Mouse (Mus musculus) lung, postnatal 0 days (tissue): ENCODE results near the gene Gabbr2. TPM values are rescaled to one million over a fixed set of nuclear protein-coding genes. Genes with fewer than 3 reads are reported as not detected.

Experiments used
- ATAC-seq: fragments of 200-750 bp; cut with Nextera tagmentation; 2 replicates; pipeline ENCODE4 v1.8.0; 2017; ENCODE audit warnings: moderate library complexity
- DNase-seq: peaks from one replicate; pipeline ENCODE4 v3.0.0-alpha.2; 2016; ENCODE audit warnings: low spot score
- H3K27ac ChIP-seq: fragments of 300-500 bp; sonication (generic); 2 replicates; pipeline ENCODE4 v1.5.1; 2014; ENCODE audit warnings: antibody characterized with exemption, mild to moderate bottlenecking, low read length, mixed read lengths
- H3K27me3 ChIP-seq: fragments of 300-500 bp; sonication (generic); replicated peaks from 2 replicates; pipeline ENCODE4 v1.6.1; 2014; ENCODE audit warnings: low read length, mixed read lengths; ENCODE audit not compliant: insufficient read depth
- H3K36me3 ChIP-seq: fragments of 300-500 bp; sonication (generic); 2 replicates; pipeline ENCODE4 v1.6.1; 2014; ENCODE audit warnings: low read length, mixed read lengths; ENCODE audit not compliant: insufficient read depth
- H3K4me1 ChIP-seq: fragments of 300-500 bp; sonication (generic); 2 replicates; pipeline ENCODE4 v1.6.1; 2014; ENCODE audit warnings: antibody characterized with exemption, low read depth, low read length, mixed read lengths; ENCODE audit not compliant: insufficient read depth
- H3K4me2 ChIP-seq: fragments of 300-500 bp; sonication (generic); replicated peaks from 2 replicates; pipeline ENCODE4 v1.6.1; 2014; ENCODE audit warnings: low read depth, mild to moderate bottlenecking, low read length, moderate library complexity, mixed read lengths
- H3K4me3 ChIP-seq: fragments of 300-500 bp; sonication (generic); 2 replicates; pipeline ENCODE4 v1.5.1; 2014; ENCODE audit warnings: low read depth, low read length
- H3K9ac ChIP-seq: fragments of 300-500 bp; sonication (generic); replicated peaks from 2 replicates; pipeline ENCODE4 v1.6.1; 2014; ENCODE audit warnings: low read depth, mild to moderate bottlenecking
- H3K9me3 ChIP-seq: fragments of 300-500 bp; sonication (generic); 2 replicates; pipeline ENCODE4 v1.6.1; 2016; ENCODE audit warnings: low read length, mixed read lengths
- CTCF ChIP-seq: IDR thresholded peaks from 2 replicates; pipeline ENCODE4 v1.5.1; 2016; ENCODE audit warnings: antibody characterized with exemption, mild to moderate bottlenecking
- EP300 ChIP-seq: IDR thresholded peaks from 2 replicates; pipeline ENCODE4 v1.6.1; 2016; ENCODE audit warnings: antibody characterized with exemption, mild to moderate bottlenecking, control low read depth
- WGBS: fragments of 180-500 bp; shearing (Covaris S2); extraction: QIAGEN DNeasy Blood & Tissue Kit; methylation state at CpG from one replicate; pipeline ENCODE4 v1.1.7; 2014; 5-methylcytosine and 5-hydroxymethylcytosine counted together
- polyA plus RNA-seq: library from polyadenylated mRNA; unstranded; fragments of >200 nt; fragmentation: Nextera tagmentation; extraction: Ambion mirVana; gene quantifications from 2 replicates; pipeline ENCODE4 v1.2.1, GENCODE M21; 2015

Gene Gabbr2
- polyA plus RNA-seq, 1 experiment from 2014 or later, result not detected

- H3K4me2 ChIP-seq, result no peak overlapping the region
- H3K4me1 ChIP-seq, result no peaks in the 10 kb centered on the region
- ATAC-seq (no peak), DNase-seq (no peak)
- H3K27ac ChIP-seq, result no peak overlapping the region
- 70% methylated on average over 14 of the region's 14 CpGs for whole genome bisulfite sequencing
- no peaks in the 10 kb centered on the region for H3K9me3 ChIP-seq
- H3K36me3 ChIP-seq, result no peaks in the 10 kb centered on the region
- no peak overlapping the region for H3K9ac ChIP-seq
- no peaks in the 10 kb centered on the region for H3K27me3 ChIP-seq
- no peak for TF ChIP-seq CTCF
- TF ChIP-seq EP300, result no peak
- H3K4me3 ChIP-seq, result no peak overlapping the region
Measured at GRCm38 (mm10) chr4:46688213-46688832, 303.4 kb downstream of the Gabbr2 start.

DNA sequence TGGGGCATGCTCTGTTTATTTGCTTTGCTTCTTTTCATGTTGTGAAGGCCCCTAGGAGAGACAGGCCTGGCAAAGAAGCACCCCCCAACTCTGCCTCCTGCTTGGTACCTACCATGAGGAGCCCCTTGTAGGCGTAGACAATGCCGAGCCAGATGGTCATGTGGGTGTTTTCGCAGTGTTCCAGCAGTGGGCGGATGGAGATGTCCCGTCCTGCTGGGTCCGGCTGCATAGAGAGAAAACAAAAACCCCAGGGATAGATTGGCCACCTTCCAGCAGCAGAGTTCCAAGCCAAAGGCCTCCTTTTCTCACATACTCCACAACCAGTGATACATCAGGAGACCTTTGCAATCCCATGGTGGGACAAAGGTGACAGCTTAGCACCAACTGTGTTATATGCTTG lies 307.5 kb downstream of the Gabbr2 start:
- no peak for DNase-seq
- H3K4me1 ChIP-seq, result no peaks in the 10 kb centered on the region
- H3K27me3 ChIP-seq, result 0 out of 2 replicates have a peak, but pooled peaks cover 3% of the 10 kb centered on the region
- no peaks in the 10 kb centered on the region for H3K36me3 ChIP-seq
- WGBS, result 41% methylated on average over 6 of the region's 6 CpGs
- H3K9me3 ChIP-seq, result no peaks in the 10 kb centered on the region
- no peak for ATAC-seq
- H3K9ac ChIP-seq, result no peak overlapping the region
- no peak overlapping the region for H3K4me3 ChIP-seq
- H3K4me2 ChIP-seq, result no peak overlapping the region
- TF ChIP-seq EP300, result no peak
- no peak for TF ChIP-seq CTCF
- no peak overlapping the region for H3K27ac ChIP-seq

GRCm38 (mm10) chr4:46676646-46677045 lies 315.0 kb downstream of the Gabbr2 start:
- Histone ChIP-seq H3K9me3 (no peaks in the 10 kb centered on the region), H3K27me3 (0 out of 2 replicates have a peak, but pooled peaks cover 3% of the 10 kb centered on the region), H3K27ac (no peak overlapping the region), H3K4me1 (no peaks in the 10 kb centered on the region), H3K4me3 (no peak overlapping the region), H3K4me2 (no peak overlapping the region), H3K9ac (no peak overlapping the region), H3K36me3 (no peaks in the 10 kb centered on the region)
- no peak for ATAC-seq
- no peak for DNase-seq
- WGBS, result 61% methylated on average over 3 of the region's 3 CpGs
- TF ChIP-seq EP300 (no peak), CTCF (no peak)

GRCm38 (mm10) chr4:46675992-46676391 lies 315.7 kb downstream of the Gabbr2 start:
- ATAC-seq, result no peak
- Histone ChIP-seq H3K27ac (no peak overlapping the region), H3K9me3 (no peaks in the 10 kb centered on the region), H3K4me1 (no peaks in the 10 kb centered on the region), H3K4me2 (no peak overlapping the region), H3K27me3 (0 out of 2 replicates have a peak, but pooled peaks cover 1% of the 10 kb centered on the region), H3K36me3 (no peaks in the 10 kb centered on the region), H3K9ac (no peak overlapping the region), H3K4me3 (no peak overlapping the region)
- no peak for DNase-seq
- TF ChIP-seq EP300 (no peak), CTCF (no peak)
- 54% methylated on average over 4 of the region's 4 CpGs for WGBS

DNA sequence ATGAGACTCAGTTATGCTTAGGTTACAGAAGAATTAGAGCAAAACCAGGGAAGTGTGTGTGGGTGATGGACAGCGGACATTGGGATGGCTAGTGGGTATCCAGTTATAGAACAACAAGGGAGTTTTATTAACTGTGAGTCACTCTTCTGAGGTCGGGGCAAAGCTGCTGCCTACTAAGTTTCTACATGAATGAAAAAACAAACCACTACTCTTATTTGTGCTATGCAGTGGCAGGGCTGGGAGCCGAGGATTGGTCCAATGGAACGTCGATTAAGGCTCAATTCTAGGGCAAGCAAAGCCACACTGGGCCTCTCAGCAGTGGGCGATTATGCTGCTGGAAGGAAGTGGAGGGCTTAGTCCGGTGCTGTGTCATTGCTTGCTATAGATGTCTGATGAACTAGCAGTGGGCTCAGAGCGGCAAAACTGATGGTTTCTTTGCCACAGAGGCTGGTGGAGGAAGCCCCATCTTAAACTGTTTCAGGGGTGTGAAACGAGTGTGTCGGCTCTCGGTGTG lies 316.3 kb downstream of the Gabbr2 start:
- no peak overlapping the region for H3K4me2 ChIP-seq
- TF ChIP-seq CTCF (no peak), EP300 (no peak)
- H3K36me3 ChIP-seq, result no peaks in the 10 kb centered on the region
- H3K9me3 ChIP-seq, result no peaks in the 10 kb centered on the region
- no peak for ATAC-seq
- no peak overlapping the region for H3K4me3 ChIP-seq
- 74% methylated on average over 11 of the region's 11 CpGs for WGBS
- DNase-seq, result no peak
- no peak overlapping the region for H3K9ac ChIP-seq
- no peaks in the 10 kb centered on the region for H3K4me1 ChIP-seq
- no peak overlapping the region for H3K27ac ChIP-seq
- no peaks in the 10 kb centered on the region for H3K27me3 ChIP-seq

DNA sequence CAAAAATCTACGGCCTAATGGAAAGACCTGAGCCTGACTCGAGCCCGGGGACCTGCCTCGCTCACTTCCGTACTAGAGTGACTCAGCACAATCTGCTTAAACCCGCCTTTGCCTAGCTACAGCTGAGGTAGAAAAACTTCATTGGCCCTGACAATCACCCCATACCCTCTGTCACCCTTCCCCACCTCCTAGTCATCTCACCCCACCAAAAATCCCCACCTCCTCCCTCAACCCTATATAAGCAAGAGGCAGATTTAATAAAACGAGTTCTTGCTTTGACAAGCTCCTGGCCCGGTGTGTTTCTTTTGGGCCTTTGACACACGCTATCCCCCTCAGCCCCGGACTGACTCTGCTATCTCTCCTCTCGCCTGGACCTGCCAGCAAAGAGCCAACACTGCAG lies 323.1 kb downstream of the Gabbr2 start:
- Histone ChIP-seq H3K27me3 (no peaks in the 10 kb centered on the region), H3K9ac (no peak overlapping the region), H3K36me3 (no peaks in the 10 kb centered on the region), H3K27ac (no peak overlapping the region), H3K4me1 (peaks cover 3% of the 10 kb centered on the region; the same call in 1 of the 2 replicates), H3K9me3 (no peaks in the 10 kb centered on the region), H3K4me2 (no peak overlapping the region), H3K4me3 (no peak overlapping the region)
- ATAC-seq, result no peak
- no peak for TF ChIP-seq EP300
- TF ChIP-seq CTCF, result no peak
- 70% methylated on average over 11 of the region's 11 CpGs for WGBS
- no peak for DNase-seq
